ENCODE assay signal across 17 mouse cellular contexts in genomic region chr2:27844885-27845284, GRCm38 (mm10).
"Had no signal": no experiment of that assay in that cellular context is flagged by ENCODE, and none has a peak within 500 bp of the region (broad histone marks: within the 10 kb centered on the region; RNA-seq: fewer than 3 reads in every experiment).

No protein-coding gene starts in this region.

- ATAC-seq: midbrain, embryonic 13.5 days; midbrain, embryonic 16.5 days had no signal

- H3K27ac ChIP-seq: liver, embryonic 14.5 days; midbrain, embryonic 10.5 days; midbrain, embryonic 13.5 days; neural tube, embryonic 12.5 days had no signal

- H3K4me1 ChIP-seq: midbrain, embryonic 13.5 days; neural tube, embryonic 12.5 days had no signal

- H3K4me3 ChIP-seq: midbrain, embryonic 10.5 days; midbrain, embryonic 13.5 days; neural tube, embryonic 12.5 days had no signal

- H3K27me3 ChIP-seq: midbrain, embryonic 13.5 days; neural tube, embryonic 12.5 days had no signal

- H3K4me2 ChIP-seq: lung, embryonic 14.5 days; midbrain, embryonic 13.5 days; neural tube, embryonic 12.5 days had no signal

- H3K9me3 ChIP-seq: midbrain, embryonic 10.5 days; midbrain, embryonic 13.5 days; neural tube, embryonic 12.5 days had no signal

- DNase-seq: lung, adult 18-20 months; lung, embryonic 14.5 days; lung, postnatal 10 days; lung, postnatal 4 days; retina, postnatal 1 day; right cerebral cortex, adult 18-20 months; right cerebral cortex, postnatal 25 days; right cerebral cortex, postnatal 4 days; spleen, adult 18-20 months; thymus, adult 18-20 months; thymus, postnatal 25 days; thymus, postnatal 4 days had no signal

- H3K9ac ChIP-seq: liver, embryonic 14.5 days; lung, embryonic 14.5 days; midbrain, embryonic 13.5 days; neural tube, embryonic 12.5 days had no signal

- H3K36me3 ChIP-seq: midbrain, embryonic 10.5 days; midbrain, embryonic 13.5 days; neural tube, embryonic 12.5 days had no signal
